7 mouse cellular contexts compared by ENCODE assay signal in genomic region chr5:137746282-137746850, GRCm38 (mm10). TPM values are rescaled to one million over a fixed set of nuclear protein-coding genes. Genes with fewer than 3 reads are reported as not detected.
A peak's percentile ranks its signal among the peaks of the same experiment; 100 is the strongest.
DNase-seq lines count a peak whose midpoint lies in the region; ATAC-seq and TF ChIP-seq lines count a peak whose summit lies in the region.

No protein-coding gene starts in this region.

- H3K4me2 ChIP-seq in CH12.LX (ENCODE audit: insufficient read depth, low read depth, poor library complexity, severe bottlenecking), result peak overlapping the region; percentile 72
- peak overlapping the region; percentile 98 for H3K4me2 ChIP-seq in forebrain, embryonic 11.5 days (ENCODE audit: low read depth, low read length, severe bottlenecking)
- H3K4me2 ChIP-seq in midbrain, embryonic 16.5 days (ENCODE audit: low read length), result peak overlapping the region; percentile 96

- no peak for TF ChIP-seq CTCF in CH12.LX (conservative IDR thresholded peaks at IDR 0.05 in 1 of 2, IDR thresholded peaks at IDR 0.05 in 1 of 2; ENCODE audit: low read depth in 2 of 2, low read length in 2 of 2)

- no peaks in the 10 kb centered on the region for H3K9me3 ChIP-seq in CH12.LX (replicated peaks; ENCODE audit: low read length)
- H3K9me3 ChIP-seq in forebrain, embryonic 11.5 days (ENCODE audit: control insufficient read depth, low read length), result no peaks in the 10 kb centered on the region
- no peaks in the 10 kb centered on the region for H3K9me3 ChIP-seq in hindbrain, embryonic 10.5 days
- no peaks in the 10 kb centered on the region for H3K9me3 ChIP-seq in midbrain, embryonic 16.5 days (replicated peaks; ENCODE audit: control insufficient read depth, low read length, poor library complexity, severe bottlenecking)

- peak overlapping the region; percentile 78 for H3K9ac ChIP-seq in CH12.LX (ENCODE audit: insufficient read depth, low read depth)
- H3K9ac ChIP-seq in forebrain, embryonic 11.5 days (ENCODE audit: low read length), result peak overlapping the region; percentile 84
- peak overlapping the region; percentile 82 for H3K9ac ChIP-seq in midbrain, embryonic 16.5 days (ENCODE audit: low read depth, low read length)

- peaks cover 10% of the 10 kb centered on the region for H3K27me3 ChIP-seq in CH12.LX (replicated peaks)
- H3K27me3 ChIP-seq in forebrain, embryonic 11.5 days (ENCODE audit: control insufficient read depth, insufficient read depth, low read length), result no peaks in the 10 kb centered on the region
- H3K27me3 ChIP-seq in hindbrain, embryonic 10.5 days (ENCODE audit: insufficient read depth, poor library complexity, severe bottlenecking), result peaks cover 4% of the 10 kb centered on the region; the same call in 1 of the 2 replicates
- no peaks in the 10 kb centered on the region for H3K27me3 ChIP-seq in midbrain, embryonic 16.5 days (ENCODE audit: control insufficient read depth, insufficient read depth, low read depth, low read length)

- dilution Hi-C loops in CH12.LX (cut with MboI; ENCODE audit: extremely low pct_ligation_motif_present, extremely low pct_unique_long_range_greater_than_20kb, low sequenced_read_pairs), result no loop called here

- under 1% methylated on average over 20 of the region's 20 CpGs for WGBS in forebrain, embryonic 11.5 days
- under 1% methylated on average over 20 of the region's 20 CpGs for WGBS in hindbrain, embryonic 10.5 days
- WGBS in midbrain, embryonic 16.5 days, result under 1% methylated on average over 19 of the region's 20 CpGs

- ATAC-seq in forebrain, embryonic 11.5 days (replicated peaks; ENCODE audit: low FRiP score), result peak; percentile 49
- ATAC-seq in midbrain, embryonic 16.5 days, result no peak

- H3K4me1 ChIP-seq in CH12.LX (ENCODE audit: control insufficient read depth in 1 of 2, insufficient read depth in 2 of 2), result peaks cover 6 to 39% of the 10 kb centered on the region in 2 experiments
- H3K4me1 ChIP-seq in forebrain, embryonic 11.5 days (replicated peaks; ENCODE audit: control insufficient read depth, insufficient read depth, low read length), result peaks cover 16% of the 10 kb centered on the region
- H3K4me1 ChIP-seq in hindbrain, embryonic 10.5 days (replicated peaks), result peaks cover 51% of the 10 kb centered on the region
- peaks cover 37% of the 10 kb centered on the region for H3K4me1 ChIP-seq in midbrain, embryonic 16.5 days (ENCODE audit: control insufficient read depth, insufficient read depth, low read length)

- peak overlapping the region; percentile 66 to 97 (median 79) for H3K4me3 ChIP-seq in CH12.LX (replicated peaks in 1 of 3; ENCODE audit: low read depth in 2 of 3, low read length in 2 of 3, poor library complexity in 1 of 3)
- H3K4me3 ChIP-seq in forebrain, embryonic 11.5 days (ENCODE audit: low read depth, low read length), result peak overlapping the region; percentile 69
- peak overlapping the region; percentile 69 for H3K4me3 ChIP-seq in hindbrain, embryonic 10.5 days
- peak overlapping the region; percentile 64 for H3K4me3 ChIP-seq in midbrain, embryonic 16.5 days (ENCODE audit: low read depth, low read length)

- no peak for TF ChIP-seq POLR2A in CH12.LX (IDR thresholded peaks at IDR 0.05; ENCODE audit: low read depth, low read length)

- TF ChIP-seq EP300 in CH12.LX (IDR thresholded peaks at IDR 0.05; ENCODE audit: low read length), result peak; percentile 41

- in situ Hi-C loops in CH12.LX (cut with MboI; ENCODE audit: low pct_ligation_motif_present, low pct_unique_long_range_greater_than_20kb, low sequenced_read_pairs), result no loop called here

- peak overlapping the region; percentile 63 for H3K27ac ChIP-seq in CH12.LX (ENCODE audit: insufficient read depth, low read depth)
- peak overlapping the region; percentile 90 for H3K27ac ChIP-seq in forebrain, embryonic 11.5 days (ENCODE audit: low read depth, low read length)
- H3K27ac ChIP-seq in hindbrain, embryonic 10.5 days, result peak overlapping the region; percentile 94
- peak overlapping the region; percentile 87 for H3K27ac ChIP-seq in midbrain, embryonic 16.5 days (ENCODE audit: low read length)

- TF ChIP-seq RAD21 in CH12.LX (IDR thresholded peaks at IDR 0.05; ENCODE audit: low read depth, low read length), result no peak

- H3K36me3 ChIP-seq in CH12.LX (replicated peaks in 1 of 2; ENCODE audit: control insufficient read depth in 1 of 2, insufficient read depth in 1 of 2, low read length in 1 of 2), result peaks cover 6 to 21% of the 10 kb centered on the region in 2 experiments
- no peaks in the 10 kb centered on the region for H3K36me3 ChIP-seq in forebrain, embryonic 11.5 days (ENCODE audit: control insufficient read depth, insufficient read depth, low read length)
- H3K36me3 ChIP-seq in hindbrain, embryonic 10.5 days, result peaks cover 14% of the 10 kb centered on the region
- no peaks in the 10 kb centered on the region for H3K36me3 ChIP-seq in midbrain, embryonic 16.5 days (ENCODE audit: control insufficient read depth, insufficient read depth, low read length)

- H3K79me2 ChIP-seq in CH12.LX (replicated peaks; ENCODE audit: control insufficient read depth, extremely low read depth, insufficient read depth, poor library complexity, severe bottlenecking), result peaks cover 32% of the 10 kb centered on the region

- peak; percentile 71 for DNase-seq in CH12.LX (ENCODE audit: extremely low read depth)
- DNase-seq in adrenal gland, adult 2 months, result peak; percentile 82
- peak; percentile 85 for DNase-seq in forebrain, embryonic 11.5 days (ENCODE audit: low spot score)
- DNase-seq in hindbrain, embryonic 10.5 days (ENCODE audit: low spot score), result peak; percentile 71
- peak; percentile 93 for DNase-seq in liver
- DNase-seq in testis, postnatal 14 days (ENCODE audit: low spot score), result peak; percentile 78

TF ChIP-seq in CH12.LX, 34 proteins besides CTCF, POLR2A, EP300 and RAD21 (continues in another document):
- TF ChIP-seq UBTF (IDR thresholded peaks at IDR 0.05; ENCODE audit: low read depth, low read length) (no peak), MAFK (IDR thresholded peaks at IDR 0.05; ENCODE audit: insufficient replicate concordance, low read length) (no peak), TBP (conservative IDR thresholded peaks at IDR 0.05; ENCODE audit: low read depth, low read length) (peak; percentile 49; the same call in 1 of the 2 replicates), MAX (IDR thresholded peaks at IDR 0.05; ENCODE audit: low read length) (0 out of 2 replicates have a peak, but pooled peaks have one; percentile 38), POLR2AphosphoS2 (IDR thresholded peaks at IDR 0.05; ENCODE audit: low read depth, low read length) (no peak), ELF1 (IDR thresholded peaks at IDR 0.05; ENCODE audit: low read depth, low read length) (peak; percentile 26), JUN (IDR thresholded peaks at IDR 0.05; ENCODE audit: insufficient read depth, low read depth, low read length) (no peak)

RNA-seq across cellular contexts. Expression of gene Tsc22d4, which starts 0.8 kb away (rescaled TPM):
- 32.0 and 39.9 TPM in 2 replicates for total RNA-seq in CH12.LX (2012; rRNA removed)
- total RNA-seq in CH12.LX (2014; rRNA removed), result 26.4 and 28.2 TPM in 2 replicates
- 91.2 and 103 TPM in 2 replicates for polyA plus RNA-seq in CH12.LX (2012; ENCODE audit: insufficient read length, low read depth)
- 10 to 100 TPM; 82.9 to 89.9 TPM for total RNA-seq in adrenal gland, adult 2 months (2021)
- 123 and 136 TPM in 2 replicates for polyA plus RNA-seq in adrenal gland, adult 2 months (2012; rRNA removed)
- 81.1 and 83.5 TPM in 2 replicates for polyA plus RNA-seq in forebrain, embryonic 11.5 days (2014; fragmentation: Nextera tagmentation; extraction: Ambion mirVana)
- polyA plus RNA-seq in hindbrain, embryonic 10.5 days (2016; fragmentation: Nextera tagmentation; extraction: Ambion mirVana), result 82.5 and 86.0 TPM in 2 replicates
- 55.4 and 74.1 TPM in 2 replicates for polyA plus RNA-seq in midbrain, embryonic 16.5 days (2015; fragmentation: Nextera tagmentation; extraction: Ambion mirVana)

RNA-seq across cellular contexts. Expression of gene Nyap1, which starts 5.0 kb away (rescaled TPM):
- total RNA-seq in CH12.LX (2012; rRNA removed), result 0.67 and 1.4 TPM in 2 replicates
- 0.28 and 0.34 TPM in 2 replicates for total RNA-seq in CH12.LX (2014; rRNA removed)
- polyA plus RNA-seq in CH12.LX (2012; ENCODE audit: insufficient read length, low read depth), result 0.35 and 0.43 TPM in 2 replicates
- 1 to 10 TPM; 2.2 to 6.0 TPM for total RNA-seq in adrenal gland, adult 2 months (2021)
- 7.3 and 8.9 TPM in 2 replicates for polyA plus RNA-seq in adrenal gland, adult 2 months (2012; rRNA removed)
- 3.8 and 4.4 TPM in 2 replicates for polyA plus RNA-seq in forebrain, embryonic 11.5 days (2014; fragmentation: Nextera tagmentation; extraction: Ambion mirVana)
- polyA plus RNA-seq in hindbrain, embryonic 10.5 days (2016; fragmentation: Nextera tagmentation; extraction: Ambion mirVana), result 4.7 and 9.5 TPM in 2 replicates
- 67.2 and 67.5 TPM in 2 replicates for polyA plus RNA-seq in midbrain, embryonic 16.5 days (2015; fragmentation: Nextera tagmentation; extraction: Ambion mirVana)

RNA-seq across cellular contexts. Expression of gene Ppp1r35, which starts 32.3 kb away (rescaled TPM):
- total RNA-seq in CH12.LX (2012; rRNA removed) (31.6 and 34.6 TPM in 2 replicates), CH12.LX (2014; rRNA removed) (11.8 and 17.3 TPM in 2 replicates)
- polyA plus RNA-seq in CH12.LX (2012; ENCODE audit: insufficient read length, low read depth), result 23.3 and 24.1 TPM in 2 replicates
- 10 to 100 TPM; 16.1 to 40.1 TPM for total RNA-seq in adrenal gland, adult 2 months (2021)
- polyA plus RNA-seq in adrenal gland, adult 2 months (2012; rRNA removed), result 61.5 and 83.6 TPM in 2 replicates
- polyA plus RNA-seq in forebrain, embryonic 11.5 days (2014; fragmentation: Nextera tagmentation; extraction: Ambion mirVana), result 72.8 and 77.9 TPM in 2 replicates
- 51.4 and 78.3 TPM in 2 replicates for polyA plus RNA-seq in hindbrain, embryonic 10.5 days (2016; fragmentation: Nextera tagmentation; extraction: Ambion mirVana)
- polyA plus RNA-seq in midbrain, embryonic 16.5 days (2015; fragmentation: Nextera tagmentation; extraction: Ambion mirVana), result 33.5 and 36.6 TPM in 2 replicates

RNA-seq across cellular contexts. Expression of gene Mepce, which starts 41.1 kb away (rescaled TPM):
- total RNA-seq in CH12.LX (2012; rRNA removed), result 32.7 and 38.5 TPM in 2 replicates
- total RNA-seq in CH12.LX (2014; rRNA removed), result 31.1 and 37.3 TPM in 2 replicates
- 42.4 and 43.7 TPM in 2 replicates for polyA plus RNA-seq in CH12.LX (2012; ENCODE audit: insufficient read length, low read depth)
- 10 to 100 TPM; 43.9 to 46.4 TPM for total RNA-seq in adrenal gland, adult 2 months (2021)
- 29.9 and 35.4 TPM in 2 replicates for polyA plus RNA-seq in adrenal gland, adult 2 months (2012; rRNA removed)
- 11.9 and 12.4 TPM in 2 replicates for polyA plus RNA-seq in forebrain, embryonic 11.5 days (2014; fragmentation: Nextera tagmentation; extraction: Ambion mirVana)
- polyA plus RNA-seq in hindbrain, embryonic 10.5 days (2016; fragmentation: Nextera tagmentation; extraction: Ambion mirVana), result 12.6 TPM in 2 replicates
- 10.4 and 11.6 TPM in 2 replicates for polyA plus RNA-seq in midbrain, embryonic 16.5 days (2015; fragmentation: Nextera tagmentation; extraction: Ambion mirVana)

RNA-seq across cellular contexts. Expression of gene Zcwpw1, which starts 41.2 kb away (rescaled TPM):
- total RNA-seq in CH12.LX (2012; rRNA removed) (1.3 and 1.9 TPM in 2 replicates), CH12.LX (2014; rRNA removed) (2.3 and 3.0 TPM in 2 replicates)
- polyA plus RNA-seq in CH12.LX (2012; ENCODE audit: insufficient read length, low read depth), result 1.5 and 2.8 TPM in 2 replicates
- total RNA-seq in adrenal gland, adult 2 months (2021), result 1 to 10 TPM; 2.0 to 2.2 TPM
- 0.38 and 0.56 TPM in 2 replicates for polyA plus RNA-seq in adrenal gland, adult 2 months (2012; rRNA removed)
- 18.1 and 21.2 TPM in 2 replicates for polyA plus RNA-seq in forebrain, embryonic 11.5 days (2014; fragmentation: Nextera tagmentation; extraction: Ambion mirVana)
- polyA plus RNA-seq in hindbrain, embryonic 10.5 days (2016; fragmentation: Nextera tagmentation; extraction: Ambion mirVana), result 11.9 and 13.9 TPM in 2 replicates
- 11.6 and 13.1 TPM in 2 replicates for polyA plus RNA-seq in midbrain, embryonic 16.5 days (2015; fragmentation: Nextera tagmentation; extraction: Ambion mirVana)
